Mouse (Mus musculus) megakaryocyte-erythroid progenitor cell, adult 5-6 weeks (primary cell): ENCODE results near the gene Gm11639. TPM values are rescaled to one million over a fixed set of nuclear protein-coding genes. Genes with fewer than 3 reads are reported as not detected.

ENCODE experiments used
- ATAC-seq: replicated peaks from 2 replicates; pipeline ENCODE4 v1.8.0; 2016; ENCODE audit warnings: mild to moderate bottlenecking, inconsistent platforms; ENCODE audit not compliant: severe bottlenecking, poor library complexity, low FRiP score, low TSS enrichment
- total RNA-seq, 2 experiments: library from RNA; stranded (forward) in 1 of 2; stranded (reverse) in 1 of 2; fragments of 200-1000, 215-1000 nt in 1 of 2; fragments of >200 nt in 1 of 2; fragmentation: Nextera tagmentation in 1 of 2; gene quantifications; 2 replicates each; pipeline ENCODE4 v1.2.3; 2014 to 2017

Gm11639 gene
- total RNA-seq (2014; fragmentation: Nextera tagmentation) (not detected in 2 replicates), total RNA-seq (2017) (not detected in 2 replicates)

DNA sequence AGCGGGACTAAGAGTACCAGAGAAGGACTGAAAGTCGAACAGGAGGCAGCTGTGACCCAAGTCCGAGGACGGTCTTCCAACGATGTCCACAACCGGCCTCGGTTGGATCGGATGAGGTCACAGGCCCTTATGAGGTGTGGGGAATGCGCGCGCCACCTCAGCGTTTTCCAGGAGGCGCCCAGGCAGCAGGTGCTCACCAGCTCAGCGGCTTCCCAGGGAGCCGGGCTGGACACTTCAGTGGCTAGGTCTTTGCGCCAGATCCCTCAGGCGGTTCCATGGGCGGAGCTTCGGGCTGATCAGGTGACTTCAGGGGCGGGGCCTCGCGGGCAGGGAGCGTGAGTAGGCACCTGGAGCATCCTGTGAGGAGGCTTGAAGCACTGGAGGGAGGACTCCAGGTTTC is at the start of gene Gm11639:
Gene Gm11639 (plus strand): TSS at position 160 of the 400 bp plus-strand sequence.
- ATAC-seq: no peak

- ATAC-seq: no peak
These were observed 48.5 kb upstream of the Gm11639 start for GRCm38 (mm10) chr11:104637010-104637409.

- ATAC-seq: no peak
These were observed 47.5 kb upstream of the Gm11639 start for GRCm38 (mm10) chr11:104638006-104638405.

GRCm38 (mm10) chr11:104638906-104639305 is 46.6 kb upstream of the Gm11639 start:
- no peak for ATAC-seq

DNA sequence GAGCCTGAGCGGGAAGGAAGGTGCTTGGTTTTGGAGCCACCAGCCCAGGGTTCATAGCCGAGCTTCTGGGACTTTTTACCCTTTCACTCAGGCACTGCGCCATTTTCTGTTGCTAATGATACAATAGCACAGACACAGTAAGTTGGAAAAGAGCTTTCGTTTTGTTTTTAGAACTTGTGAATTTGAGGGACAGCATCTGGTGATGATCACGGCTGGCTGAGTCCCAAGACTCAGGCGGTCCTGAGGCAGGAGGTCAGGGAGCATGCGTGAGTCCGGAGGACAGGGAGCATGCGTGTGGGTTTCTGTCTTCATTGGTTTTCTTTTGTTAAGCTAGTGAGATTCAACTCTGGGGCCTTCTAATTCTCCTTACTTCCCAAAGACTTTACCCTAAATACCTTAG is 45.9 kb upstream of the Gm11639 start:
- no peak for ATAC-seq

GRCm38 (mm10) chr11:104640894-104641293 is 44.6 kb upstream of the Gm11639 start:
- ATAC-seq: no peak

- no peak for ATAC-seq
These were observed 42.3 kb upstream of the Gm11639 start for GRCm38 (mm10) chr11:104643236-104643635.

DNA sequence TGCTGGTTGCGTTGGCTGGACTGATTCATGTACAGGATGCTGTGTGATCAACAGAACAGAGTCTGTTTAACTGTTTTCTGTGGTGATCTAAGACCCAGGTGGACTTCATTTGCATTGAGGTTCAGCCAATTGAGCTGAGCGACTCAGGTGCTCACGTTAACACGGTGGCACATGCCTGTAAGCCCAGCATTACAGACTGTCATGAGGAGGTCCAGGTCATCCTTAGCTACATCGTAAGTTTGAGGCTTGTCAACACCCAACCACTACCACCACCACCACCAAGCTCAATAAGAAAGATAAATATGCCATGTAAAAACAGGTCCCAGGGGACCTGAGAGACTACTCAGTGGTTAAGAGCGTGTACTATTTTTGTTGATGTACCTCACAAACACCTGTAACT is 40.1 kb upstream of the Gm11639 start:
- no peak for ATAC-seq

GRCm38 (mm10) chr11:104646173-104646572 is 39.3 kb upstream of the Gm11639 start:
- ATAC-seq: no peak

- ATAC-seq: no peak
These were observed 38.9 kb upstream of the Gm11639 start for GRCm38 (mm10) chr11:104646611-104647010.

DNA sequence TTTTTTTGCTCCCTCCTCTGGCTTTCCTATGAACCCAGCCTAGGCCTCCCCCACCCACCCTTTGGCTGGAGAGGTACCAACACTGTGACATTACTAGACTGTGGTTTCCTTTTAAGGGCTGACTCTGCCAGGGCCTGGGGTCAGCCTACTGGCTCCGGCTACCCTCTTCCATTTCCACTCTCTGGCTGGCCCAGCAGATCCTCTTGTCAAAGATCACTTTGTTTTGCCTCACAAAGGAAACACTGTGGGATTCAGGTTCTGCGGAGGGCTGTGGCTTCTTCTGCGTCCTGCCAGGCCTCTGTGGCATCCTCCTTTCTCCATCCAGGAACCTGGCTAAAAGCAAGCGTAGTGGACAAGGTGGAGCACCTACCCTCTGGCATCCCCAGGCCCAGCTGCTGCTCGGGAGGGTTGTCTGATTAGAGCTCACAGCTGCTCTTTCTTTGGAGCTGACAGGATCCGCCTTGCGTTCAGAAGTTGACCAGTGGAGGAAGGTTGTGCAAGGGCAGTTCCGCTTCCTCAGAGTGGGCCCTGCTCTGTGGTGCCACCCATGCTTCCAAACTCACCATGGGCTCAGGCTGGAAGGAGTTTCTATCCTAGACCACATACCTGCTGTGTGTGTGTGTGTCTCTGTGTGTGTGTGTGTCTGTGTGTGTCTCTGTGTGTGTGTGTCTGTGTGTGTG is 38.2 kb upstream of the Gm11639 start:
- ATAC-seq: no peak

DNA sequence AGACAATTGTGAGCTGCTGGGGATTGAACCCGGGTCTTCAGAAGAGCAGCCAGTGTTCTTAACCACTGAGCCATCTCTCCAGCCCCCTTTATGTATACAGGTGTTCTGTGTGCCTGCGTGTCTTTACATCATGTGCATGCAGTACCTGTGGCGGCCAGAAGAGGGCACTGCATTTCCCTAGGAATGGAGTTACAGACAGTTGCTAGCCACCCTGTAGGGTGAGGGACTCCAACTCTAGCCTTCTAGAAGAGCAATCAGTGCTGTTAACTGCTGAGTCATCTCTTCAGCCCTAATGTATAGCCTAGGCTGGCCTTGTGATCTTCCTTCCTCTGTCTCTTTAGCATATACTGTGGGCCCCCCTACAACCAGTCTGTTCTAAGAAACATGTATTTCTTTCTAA is 36.9 kb upstream of the Gm11639 start:
- ATAC-seq: peak; percentile 91

GRCm38 (mm10) chr11:104660599-104660998 is 24.9 kb upstream of the Gm11639 start:
- no peak for ATAC-seq

DNA sequence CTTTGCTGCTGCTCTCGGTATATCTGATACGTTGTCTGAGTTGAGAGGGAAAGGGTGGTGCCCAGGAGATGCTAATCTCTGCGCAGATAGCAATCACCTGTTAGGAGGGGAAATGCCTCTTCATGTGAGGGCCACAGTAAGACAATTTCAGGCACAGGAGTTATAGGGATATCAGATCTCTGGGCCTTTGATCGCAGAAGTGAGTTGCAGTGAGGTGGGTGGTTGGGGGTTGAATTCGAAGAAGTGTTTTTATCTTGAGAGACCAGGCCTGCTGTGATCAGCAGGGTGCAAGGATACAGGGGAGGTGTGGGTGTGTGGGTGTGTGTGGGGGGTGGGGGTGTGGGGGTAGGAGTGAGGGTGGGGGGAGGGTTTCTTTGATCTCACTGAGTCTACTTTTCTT is 24.4 kb upstream of the Gm11639 start:
- peak; percentile 64 for ATAC-seq

DNA sequence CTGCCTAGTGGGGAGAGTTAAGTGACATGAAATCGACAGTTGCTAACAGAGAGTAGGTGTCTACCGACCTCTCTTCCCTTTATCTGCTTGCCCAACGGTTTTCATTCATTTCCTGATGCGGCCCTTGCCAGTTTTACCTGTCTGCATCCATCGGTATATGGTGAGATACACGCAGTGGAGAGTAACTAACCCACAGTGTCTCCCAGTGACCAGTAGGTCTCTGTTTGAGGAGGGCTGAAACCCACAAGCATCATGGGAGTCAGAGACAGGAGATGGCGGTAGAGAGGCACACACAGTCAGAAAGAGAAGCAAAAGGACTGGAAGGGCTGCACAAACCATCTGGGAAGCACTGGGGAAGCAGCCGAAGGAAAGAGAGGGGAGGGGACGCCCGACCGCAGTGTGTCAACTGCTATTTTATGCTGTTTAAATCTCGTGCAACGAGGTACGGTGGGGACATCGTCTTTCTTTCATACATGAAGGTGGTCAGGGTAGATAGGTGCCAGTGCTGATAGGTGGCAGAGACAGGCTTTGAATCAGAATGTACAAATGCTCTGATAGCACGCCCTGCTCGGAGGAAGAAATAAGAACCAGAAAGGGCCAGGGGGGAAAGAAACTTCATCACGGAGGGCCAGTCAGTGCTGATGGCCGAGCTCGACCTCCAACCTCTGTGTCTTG is 23.8 kb upstream of the Gm11639 start:
- peak; percentile 54 for ATAC-seq

- ATAC-seq: no peak
These were observed 22.9 kb upstream of the Gm11639 start for GRCm38 (mm10) chr11:104662573-104662972.

DNA sequence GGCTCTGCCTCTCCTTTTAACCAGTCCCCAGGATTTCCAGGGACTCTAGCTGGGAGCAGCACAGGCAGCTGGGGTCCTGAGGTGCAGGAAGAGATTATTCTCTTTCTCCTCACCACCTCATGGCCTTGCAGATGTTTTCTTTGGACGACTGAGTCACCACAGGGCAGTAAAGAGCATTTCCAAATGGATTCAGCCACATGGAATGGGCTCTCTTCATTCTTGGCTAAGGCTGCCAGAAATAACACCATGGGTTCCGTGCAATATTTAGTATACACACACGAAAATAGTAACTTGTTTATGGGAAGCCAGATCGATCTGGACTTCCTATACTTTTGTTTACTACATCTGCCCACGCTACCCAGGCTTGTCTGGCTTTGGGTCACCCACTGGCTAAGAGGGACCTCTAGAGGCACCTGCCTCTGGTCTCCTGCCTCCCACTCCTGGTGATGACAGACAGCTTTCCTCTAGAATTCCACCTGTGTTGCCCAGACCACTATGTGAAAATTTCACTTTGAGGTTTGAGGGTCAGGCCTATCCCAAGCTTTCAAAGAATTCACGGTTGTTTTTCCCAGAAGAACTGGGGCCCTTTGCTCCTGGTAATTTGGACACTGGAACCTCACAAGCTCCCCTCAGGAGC is 22.1 kb upstream of the Gm11639 start:
- no peak for ATAC-seq

GRCm38 (mm10) chr11:104663878-104664261 is 21.6 kb upstream of the Gm11639 start:
- ATAC-seq: no peak

- no peak for ATAC-seq
These were observed 21.1 kb upstream of the Gm11639 start for GRCm38 (mm10) chr11:104664441-104664840.

DNA sequence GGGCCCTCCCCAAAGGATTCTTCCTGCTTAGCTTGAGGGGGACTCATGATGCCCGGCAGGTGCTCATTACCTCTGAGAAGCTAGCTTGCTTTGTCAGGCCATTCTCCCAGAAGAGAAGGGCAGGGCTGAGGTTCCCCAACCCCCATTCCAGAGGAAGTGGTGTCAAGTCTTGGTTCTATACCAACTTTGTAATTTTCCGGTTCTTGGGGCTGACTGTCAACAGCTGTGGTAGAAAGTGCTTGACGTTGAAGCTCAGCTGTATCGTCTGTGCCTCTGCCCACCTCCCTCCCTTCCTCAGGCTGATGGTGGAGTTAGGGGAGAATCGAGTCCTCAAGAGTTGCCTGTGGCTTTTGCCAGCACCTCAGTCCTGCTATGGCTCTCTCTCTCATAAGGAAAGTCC is 18.1 kb upstream of the Gm11639 start:
- ATAC-seq: no peak

GRCm38 (mm10) chr11:104673412-104673811 is 12.1 kb upstream of the Gm11639 start:
- ATAC-seq: no peak
